Mouse (Mus musculus) MN1 (cell line): ENCODE measurements around the gene Nubpl.
"Not testable (repeated sequence)": the region's sequence is repeated elsewhere in the genome, so short reads cannot be mapped to it uniquely, and the experiment has no call there.

ENCODE experiments used
- DNase-seq: peaks from one replicate; pipeline ENCODE4 v3.0.0-alpha.2; 2016; ENCODE audit warnings: low spot score

Gene Nubpl

GRCm38 (mm10) chr12:52097650-52098070, at the start of gene Nubpl:
Nubpl (plus strand) TSS chr12:52097737.
- peak; percentile 96 for DNase-seq

GRCm38 (mm10) chr12:52049324-52049723, 48.2 kb upstream of the Nubpl start:
- peak; percentile 3 for DNase-seq

- not testable (repeated sequence) for DNase-seq
Measured at GRCm38 (mm10) chr12:52079296-52079695, 18.2 kb upstream of the Nubpl start.

GRCm38 (mm10) chr12:52097049-52097649, 388 bp upstream of the Nubpl start:
- DNase-seq: no peak

- DNase-seq: no peak
Measured at GRCm38 (mm10) chr12:52120276-52120675, 22.7 kb downstream of the Nubpl start.

GRCm38 (mm10) chr12:52126407-52126806, 28.9 kb downstream of the Nubpl start:
- DNase-seq: no peak

- no peak for DNase-seq
Measured at GRCm38 (mm10) chr12:52129072-52129471, 31.5 kb downstream of the Nubpl start.

GRCm38 (mm10) chr12:52132256-52132655, 34.7 kb downstream of the Nubpl start:
- DNase-seq: no peak

- DNase-seq: no peak
Measured at GRCm38 (mm10) chr12:52138296-52138695, 40.8 kb downstream of the Nubpl start.

GRCm38 (mm10) chr12:52146639-52147038, 49.1 kb downstream of the Nubpl start:
- no peak for DNase-seq

GRCm38 (mm10) chr12:52149448-52149847, 51.9 kb downstream of the Nubpl start:
- no peak for DNase-seq

GRCm38 (mm10) chr12:52152071-52152470, 54.5 kb downstream of the Nubpl start:
- no peak for DNase-seq

GRCm38 (mm10) chr12:52154906-52155305, 57.4 kb downstream of the Nubpl start:
- no peak for DNase-seq

- no peak for DNase-seq
Measured at GRCm38 (mm10) chr12:52164414-52164813, 66.9 kb downstream of the Nubpl start.

- DNase-seq: no peak
Measured at GRCm38 (mm10) chr12:52186205-52186793, 88.8 kb downstream of the Nubpl start.

GRCm38 (mm10) chr12:52186963-52187590, 89.5 kb downstream of the Nubpl start:
- peak; percentile 16 for DNase-seq

GRCm38 (mm10) chr12:52198471-52198870, 100.9 kb downstream of the Nubpl start:
- no peak for DNase-seq

- DNase-seq: no peak
Measured at GRCm38 (mm10) chr12:52209121-52209610, 111.6 kb downstream of the Nubpl start.

GRCm38 (mm10) chr12:52211144-52211543, 113.6 kb downstream of the Nubpl start:
- DNase-seq: no peak

- no peak for DNase-seq
Measured at GRCm38 (mm10) chr12:52214837-52215236, 117.3 kb downstream of the Nubpl start.

- DNase-seq: no peak
Measured at GRCm38 (mm10) chr12:52224954-52225353, 127.4 kb downstream of the Nubpl start.

- DNase-seq: no peak
Measured at GRCm38 (mm10) chr12:52228746-52229145, 131.2 kb downstream of the Nubpl start.

- DNase-seq: not testable (repeated sequence)
Measured at GRCm38 (mm10) chr12:52231929-52232328, 134.4 kb downstream of the Nubpl start.
